Mouse (Mus musculus) midbrain, embryonic 11.5 days (tissue): Measurements from ENCODE around the gene Helz. TPM values are rescaled to one million over a fixed set of nuclear protein-coding genes. Genes with fewer than 3 reads are reported as not detected.

ENCODE experiments used
- ATAC-seq: fragments of 200-750 bp; cut with Nextera tagmentation; 2 replicates; pipeline ENCODE4 v1.8.0; 2017; ENCODE audit warnings: moderate TSS enrichment, moderate library complexity; ENCODE audit not compliant: low FRiP score
- DNase-seq: peaks from one replicate; pipeline ENCODE4 v3.0.0; 2015; ENCODE audit warnings: low spot score; ENCODE audit errors: missing footprints
- H3K27ac ChIP-seq: fragments of 300-500 bp; sonication (generic); 2 replicates; pipeline ENCODE4 v1.5.1; 2014; ENCODE audit warnings: low read depth, low read length
- H3K27me3 ChIP-seq: fragments of 300-500 bp; sonication (generic); 2 replicates; pipeline ENCODE4 v1.6.1; 2014; ENCODE audit warnings: mild to moderate bottlenecking, low read length, moderate library complexity, mixed read lengths; ENCODE audit not compliant: control insufficient read depth, insufficient read depth
- H3K36me3 ChIP-seq: fragments of 300-500 bp; sonication (generic); 2 replicates; pipeline ENCODE4 v1.6.1; 2014; ENCODE audit warnings: mild to moderate bottlenecking, low read length, moderate library complexity, mixed read lengths; ENCODE audit not compliant: control insufficient read depth, insufficient read depth
- H3K4me1 ChIP-seq: fragments of 300-500 bp; sonication (generic); 2 replicates; pipeline ENCODE4 v1.6.1; 2014; ENCODE audit warnings: low read length; ENCODE audit not compliant: control insufficient read depth, insufficient read depth
- H3K4me2 ChIP-seq: fragments of 300-500 bp; sonication (generic); 2 replicates; pipeline ENCODE4 v1.6.1; 2014; ENCODE audit warnings: mild to moderate bottlenecking, moderate library complexity
- H3K4me3 ChIP-seq: fragments of 300-500 bp; sonication (generic); 2 replicates; pipeline ENCODE4 v1.5.1; 2014; ENCODE audit warnings: low read depth, low read length
- H3K9ac ChIP-seq: fragments of 300-500 bp; sonication (generic); 2 replicates; pipeline ENCODE4 v1.6.1; 2014; ENCODE audit warnings: low read length
- H3K9me3 ChIP-seq: fragments of 300-500 bp; sonication (generic); 2 replicates; pipeline ENCODE4 v1.6.1; 2016; ENCODE audit warnings: low read length; ENCODE audit not compliant: control insufficient read depth
- WGBS: fragments of 180-500 bp; shearing (Covaris S2); extraction: QIAGEN DNeasy Blood & Tissue Kit; methylation state at CpG from one replicate; pipeline ENCODE4 v1.1.7; 2014; 5-methylcytosine and 5-hydroxymethylcytosine counted together
- polyA plus RNA-seq: library from polyadenylated mRNA; unstranded; fragments of >200 nt; fragmentation: Nextera tagmentation; extraction: Ambion mirVana; gene quantifications from 2 replicates; pipeline ENCODE4 v1.2.1, GENCODE M21; 2014

Gene Helz
- polyA plus RNA-seq, 1 experiment from 2014 or later: 18.3 TPM

DNA sequence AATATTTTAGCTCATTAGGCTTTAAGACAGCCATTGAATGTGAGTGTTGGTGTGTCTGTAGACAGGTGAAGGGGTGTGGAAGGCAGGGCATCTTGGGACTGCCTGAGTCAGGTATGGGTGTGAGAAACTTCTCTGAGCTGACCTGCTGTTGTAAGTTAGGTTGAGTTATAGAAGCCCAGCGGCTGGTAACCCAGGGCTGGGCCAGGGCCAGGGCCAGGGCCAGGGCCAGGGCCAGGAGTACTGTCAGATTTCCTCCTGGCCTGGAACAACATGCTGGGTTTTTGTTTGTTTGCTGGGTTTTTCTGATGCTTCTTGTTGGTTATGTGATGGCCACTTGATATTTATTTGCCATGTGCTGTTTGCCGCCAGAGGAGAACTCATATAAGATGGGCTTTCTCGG, 76.9 kb downstream of the Helz start:
- DNase-seq (no peak), ATAC-seq (no peak)
- Histone ChIP-seq H3K27me3 (no peaks in the 10 kb centered on the region), H3K4me1 (no peaks in the 10 kb centered on the region), H3K36me3 (no peaks in the 10 kb centered on the region; the same call in 1 of the 2 replicates), H3K9me3 (no peaks in the 10 kb centered on the region), H3K9ac (no peak overlapping the region), H3K4me3 (no peak overlapping the region), H3K4me2 (no peak overlapping the region), H3K27ac (no peak overlapping the region)
- WGBS: 93% methylated on average over 3 of the region's 3 CpGs

DNA sequence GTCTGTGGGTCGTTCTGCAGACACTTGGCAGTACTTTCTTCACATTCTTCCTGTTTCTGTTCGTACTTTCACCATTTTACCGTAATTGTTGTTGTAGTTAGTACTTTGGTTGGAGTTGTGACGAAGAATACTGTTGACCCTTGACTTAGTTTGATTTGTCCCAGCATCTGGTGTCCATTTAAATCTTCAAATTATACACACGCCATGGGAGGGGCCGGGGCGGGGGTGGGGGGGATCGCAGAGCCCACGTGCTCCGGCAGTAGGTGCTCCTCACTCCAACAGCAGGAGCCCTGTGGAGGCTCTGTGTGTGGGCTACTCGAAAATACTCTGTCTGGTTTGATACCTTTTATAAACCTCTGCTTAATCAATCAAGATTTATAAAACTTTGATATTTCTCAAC, 78.0 kb downstream of the Helz start:
- 82% methylated on average over 11 of the region's 11 CpGs for WGBS
- H3K4me2 ChIP-seq: no peak overlapping the region
- DNase-seq: no peak
- no peak overlapping the region for H3K9ac ChIP-seq
- no peaks in the 10 kb centered on the region for H3K27me3 ChIP-seq
- H3K27ac ChIP-seq: no peak overlapping the region
- H3K36me3 ChIP-seq: no peaks in the 10 kb centered on the region; the same call in 1 of the 2 replicates
- no peak overlapping the region for H3K4me3 ChIP-seq
- no peaks in the 10 kb centered on the region for H3K9me3 ChIP-seq
- no peaks in the 10 kb centered on the region for H3K4me1 ChIP-seq
- no peak for ATAC-seq

DNA sequence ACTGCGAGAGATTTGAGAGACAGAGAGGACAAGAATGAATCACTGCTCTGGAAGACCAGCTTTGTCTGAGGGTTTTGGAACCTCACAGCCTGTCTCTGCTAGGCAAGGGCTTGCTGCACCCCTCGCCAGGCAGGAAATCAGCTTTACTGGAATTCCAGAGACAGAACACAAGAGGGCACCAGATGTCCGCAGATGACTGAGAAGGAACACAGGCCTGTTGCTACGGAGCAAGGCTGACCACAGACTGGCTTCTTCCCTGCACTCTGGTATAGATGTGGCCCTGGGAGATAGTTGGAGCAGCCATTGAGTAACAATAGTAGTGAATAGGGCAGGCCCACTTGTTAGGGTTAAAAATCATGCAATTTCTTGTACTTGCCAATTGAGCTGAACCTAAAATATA, 81.8 kb downstream of the Helz start:
- H3K4me2 ChIP-seq: no peak overlapping the region
- WGBS: 36% methylated on average over 4 of the region's 4 CpGs
- H3K9ac ChIP-seq: no peak overlapping the region
- no peaks in the 10 kb centered on the region for H3K27me3 ChIP-seq
- no peaks in the 10 kb centered on the region for H3K4me1 ChIP-seq
- DNase-seq (peak; percentile 89), ATAC-seq (peak; percentile 63; the same call in 1 of the 2 replicates)
- H3K4me3 ChIP-seq: no peak overlapping the region
- H3K27ac ChIP-seq: no peak overlapping the region
- no peaks in the 10 kb centered on the region for H3K9me3 ChIP-seq
- peaks cover 4% of the 10 kb centered on the region; the same call in 1 of the 2 replicates for H3K36me3 ChIP-seq

DNA sequence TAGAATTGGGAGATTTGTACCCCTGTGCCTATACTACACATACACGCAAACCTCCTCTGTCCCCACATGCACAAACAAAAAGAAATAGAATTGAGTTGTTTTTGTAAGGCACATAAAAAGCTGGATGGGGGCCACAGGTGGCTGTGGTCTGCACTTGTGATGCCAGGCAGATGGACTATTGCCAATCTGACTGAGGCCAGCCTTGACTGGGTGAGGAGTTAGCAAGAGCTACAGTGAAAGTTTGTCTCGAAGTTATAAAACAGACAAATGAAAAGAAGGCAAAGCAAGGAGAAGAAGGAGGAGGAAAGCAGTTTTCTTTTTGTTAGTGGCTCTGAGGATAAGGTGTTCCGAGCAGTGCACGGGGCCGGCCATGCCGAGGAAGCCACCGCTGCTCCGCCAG, 82.2 kb downstream of the Helz start:
- Histone ChIP-seq H3K4me3 (no peak overlapping the region), H3K9ac (no peak overlapping the region), H3K27ac (no peak overlapping the region), H3K4me2 (no peak overlapping the region), H3K27me3 (no peaks in the 10 kb centered on the region), H3K36me3 (peaks cover 4% of the 10 kb centered on the region; the same call in 1 of the 2 replicates), H3K9me3 (no peaks in the 10 kb centered on the region), H3K4me1 (no peaks in the 10 kb centered on the region)
- DNase-seq: no peak
- ATAC-seq: no peak
- 91% methylated on average over 8 of the region's 8 CpGs for WGBS

DNA sequence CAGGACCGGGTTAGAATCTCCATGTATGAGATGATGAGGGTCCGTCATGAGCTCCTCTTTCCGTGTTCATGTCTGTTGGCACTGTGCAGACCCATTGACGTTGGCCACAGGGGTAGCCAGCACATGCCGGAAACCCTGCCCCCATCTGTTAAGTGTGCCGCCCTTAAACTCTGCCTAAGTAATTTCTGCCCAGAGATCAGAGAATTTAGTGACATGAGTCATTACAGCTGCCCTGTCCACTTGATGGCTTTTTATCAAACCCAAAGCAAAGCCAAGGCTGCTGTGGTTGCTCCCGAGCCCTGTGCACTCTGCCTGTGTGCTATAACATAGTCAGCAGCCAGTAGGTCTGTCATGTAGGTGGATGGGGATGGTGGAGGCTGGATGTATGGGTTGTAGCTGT, 83.4 kb downstream of the Helz start:
- no peaks in the 10 kb centered on the region for H3K4me1 ChIP-seq
- no peak for ATAC-seq
- H3K27me3 ChIP-seq: no peaks in the 10 kb centered on the region
- no peaks in the 10 kb centered on the region for H3K9me3 ChIP-seq
- WGBS: 95% methylated on average over 7 of the region's 7 CpGs
- H3K4me2 ChIP-seq: no peak overlapping the region
- no peak for DNase-seq
- no peak overlapping the region for H3K27ac ChIP-seq
- H3K9ac ChIP-seq: no peak overlapping the region
- H3K36me3 ChIP-seq: peaks cover 4% of the 10 kb centered on the region; the same call in 1 of the 2 replicates
- no peak overlapping the region for H3K4me3 ChIP-seq

DNA sequence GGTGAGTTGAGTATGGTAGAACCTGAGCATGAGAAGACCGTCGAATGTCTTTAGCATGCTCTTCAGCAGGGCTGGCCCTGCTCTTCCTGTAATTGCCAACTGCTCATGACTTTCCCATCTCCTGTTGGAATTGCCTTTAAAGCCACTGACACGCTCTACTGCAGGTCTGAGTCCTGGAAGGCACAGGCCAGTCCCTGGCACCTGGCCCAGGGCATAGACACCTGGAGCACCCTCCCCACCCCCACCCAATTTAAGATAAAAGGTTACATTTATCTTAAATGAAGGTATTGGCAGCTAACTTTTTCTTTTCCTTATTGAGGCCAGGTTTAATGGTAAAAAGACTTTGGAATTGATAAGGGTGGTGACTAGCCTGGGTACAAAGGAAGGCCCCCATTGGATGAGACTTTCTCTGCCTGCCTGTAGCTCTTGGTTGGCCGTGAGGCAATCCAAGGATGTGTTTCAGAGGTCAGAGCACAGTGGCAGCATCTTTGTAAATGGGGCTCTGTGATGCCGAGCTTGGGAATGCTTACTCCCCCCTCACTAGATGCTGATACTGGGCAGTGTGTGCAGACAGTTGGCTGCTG, 85.9 kb downstream of the Helz start:
- no peak for DNase-seq
- H3K9ac ChIP-seq: no peak overlapping the region
- ATAC-seq: no peak
- H3K27me3 ChIP-seq: no peaks in the 10 kb centered on the region
- H3K36me3 ChIP-seq: peaks cover 8% of the 10 kb centered on the region; the same call in 1 of the 2 replicates
- no peak overlapping the region for H3K27ac ChIP-seq
- WGBS: 85% methylated on average over 5 of the region's 5 CpGs
- no peak overlapping the region for H3K4me2 ChIP-seq
- H3K9me3 ChIP-seq: no peaks in the 10 kb centered on the region
- H3K4me1 ChIP-seq: no peaks in the 10 kb centered on the region
- no peak overlapping the region for H3K4me3 ChIP-seq

DNA sequence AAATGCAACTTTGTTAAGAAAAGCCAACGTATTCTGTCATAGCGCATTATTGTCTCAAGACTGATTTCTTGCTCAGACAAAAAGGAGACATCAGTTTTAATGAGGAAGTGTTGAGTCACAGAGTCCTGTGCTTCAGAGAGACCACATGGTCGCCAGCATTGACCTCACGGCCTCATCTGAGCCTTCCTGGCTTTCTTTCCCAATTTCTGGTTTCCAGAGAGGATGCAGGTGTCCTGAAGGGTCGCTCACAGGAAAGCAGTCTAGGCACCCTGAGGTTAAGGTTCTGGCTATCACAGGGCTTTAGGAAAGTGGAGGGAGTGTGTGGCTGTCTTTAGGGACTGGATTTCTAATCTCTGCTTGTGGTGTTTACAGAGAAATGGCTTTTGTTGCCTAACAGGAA, 90.4 kb downstream of the Helz start:
- WGBS: 85% methylated on average over 5 of the region's 5 CpGs
- Histone ChIP-seq H3K27me3 (no peaks in the 10 kb centered on the region), H3K9me3 (no peaks in the 10 kb centered on the region), H3K4me3 (no peak overlapping the region), H3K4me2 (no peak overlapping the region), H3K9ac (no peak overlapping the region), H3K4me1 (no peaks in the 10 kb centered on the region), H3K27ac (no peak overlapping the region), H3K36me3 (0 out of 2 replicates have a peak, but pooled peaks cover 4% of the 10 kb centered on the region)
- ATAC-seq (no peak), DNase-seq (no peak)

DNA sequence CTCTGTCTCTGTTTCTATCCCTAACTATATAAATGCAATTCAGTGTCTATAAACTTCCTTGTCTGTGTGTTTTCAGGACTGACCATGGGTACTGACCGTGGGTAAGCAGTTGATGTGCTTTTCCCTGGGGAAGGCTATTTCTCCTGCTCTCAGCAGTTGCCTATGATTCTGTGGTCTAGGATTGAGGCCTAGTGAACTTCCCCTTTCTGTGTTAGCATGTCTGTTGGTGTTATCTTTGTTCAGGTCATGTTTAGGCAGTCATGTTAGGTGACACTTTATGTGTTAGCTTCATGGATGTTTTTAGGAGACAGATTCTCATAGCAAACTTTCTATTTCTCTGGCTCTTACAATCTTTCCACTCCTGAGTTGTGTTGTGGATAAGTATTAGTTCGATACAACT, 91.9 kb downstream of the Helz start:
- Histone ChIP-seq H3K4me3 (no peak overlapping the region), H3K4me1 (no peaks in the 10 kb centered on the region), H3K27ac (no peak overlapping the region), H3K36me3 (0 out of 2 replicates have a peak, but pooled peaks cover 4% of the 10 kb centered on the region), H3K9me3 (no peaks in the 10 kb centered on the region), H3K9ac (no peak overlapping the region), H3K4me2 (no peak overlapping the region), H3K27me3 (no peaks in the 10 kb centered on the region)
- no peak for ATAC-seq
- WGBS: 95% methylated on average over 2 of the region's 2 CpGs
- no peak for DNase-seq

DNA sequence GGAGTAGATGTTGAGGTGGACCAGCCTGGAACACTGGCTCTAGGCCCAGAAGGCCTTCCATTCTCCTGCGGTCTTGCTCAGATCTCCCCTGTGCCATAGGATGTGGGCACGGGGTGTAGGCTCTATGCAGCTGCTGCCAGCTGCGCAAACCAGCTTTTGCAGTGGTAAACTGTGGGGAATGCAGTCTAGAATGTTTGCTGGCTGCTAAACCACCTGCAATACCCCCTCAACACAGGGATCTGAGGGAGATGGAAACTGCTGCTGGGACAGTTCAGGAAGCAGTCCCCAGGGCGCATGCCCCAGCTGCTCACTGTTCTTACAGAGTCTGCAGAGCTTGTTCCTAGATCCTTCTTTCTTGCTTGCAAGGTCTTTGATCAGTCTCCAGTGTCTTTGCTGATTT, 96.7 kb downstream of the Helz start:
- Histone ChIP-seq H3K27me3 (no peaks in the 10 kb centered on the region), H3K27ac (no peak overlapping the region), H3K4me1 (no peaks in the 10 kb centered on the region), H3K9me3 (no peaks in the 10 kb centered on the region), H3K4me2 (no peak overlapping the region), H3K9ac (no peak overlapping the region), H3K4me3 (no peak overlapping the region), H3K36me3 (peaks cover 4% of the 10 kb centered on the region; the same call in 1 of the 2 replicates)
- DNase-seq (no peak), ATAC-seq (no peak)
- 98% methylated on average over 4 of the region's 4 CpGs for WGBS
